Mouse (Mus musculus) CH12.LX (cell line): ENCODE measurements around the gene Tmod1. TPM values are rescaled to one million over a fixed set of nuclear protein-coding genes. Genes with fewer than 3 reads are reported as not detected.
A peak's percentile ranks its signal among the peaks of the same experiment; 100 is the strongest.

ENCODE experiments used
- DNase-seq: peaks from one replicate; pipeline ENCODE4 v3.0.0-alpha.2; 2013; ENCODE audit errors: extremely low read depth
- H3K27ac ChIP-seq: 2 replicates; pipeline ENCODE4 v1.5.1; 2012; ENCODE audit warnings: low read depth, mild to moderate bottlenecking, control low read depth, moderate library complexity; ENCODE audit not compliant: insufficient read depth
- H3K27me3 ChIP-seq: replicated peaks from 2 replicates; pipeline ENCODE3; 2012; ENCODE audit warnings: inconsistent platforms
- H3K36me3 ChIP-seq, 2 experiments: replicated peaks in 1 of 2; 2 replicates each; pipeline versions ENCODE3 to v1.6.1; 2012; ENCODE audit warnings: inconsistent platforms in 1 of 2, low read length in 1 of 2, mild to moderate bottlenecking in 1 of 2, mixed read lengths in 1 of 2, moderate library complexity in 1 of 2; ENCODE audit not compliant: control insufficient read depth in 1 of 2, insufficient read depth in 1 of 2
- H3K4me1 ChIP-seq, 2 experiments: 2 replicates each; pipeline ENCODE4 v1.6.1; 2012; ENCODE audit warnings: inconsistent platforms in 1 of 2, moderate library complexity in 1 of 2; ENCODE audit not compliant: insufficient read depth in 2 of 2, control insufficient read depth in 1 of 2
- H3K4me2 ChIP-seq: 2 replicates; pipeline ENCODE4 v1.6.1; 2012; ENCODE audit warnings: low read depth, mild to moderate bottlenecking, control low read depth; ENCODE audit not compliant: poor library complexity, insufficient read depth, severe bottlenecking
- H3K4me3 ChIP-seq, 3 experiments: fragments of 150-350 bp in 1 of 3; sonication (generic) in 1 of 3; replicated peaks in 1 of 3; 2 replicates each; pipeline versions ENCODE3 to v1.5.1; 2011 to 2012; ENCODE audit warnings: low read depth in 2 of 3, low read length in 2 of 3, mild to moderate bottlenecking in 2 of 3, moderate library complexity in 2 of 3, control low read depth in 1 of 3, improper control_type of control experiment in 1 of 3, inconsistent platforms in 1 of 3, mixed read lengths in 1 of 3; ENCODE audit not compliant: poor library complexity in 1 of 3
- H3K79me2 ChIP-seq: replicated peaks from 2 replicates; pipeline ENCODE4 v1.6.1; 2012; ENCODE audit warnings: mild to moderate bottlenecking, moderate library complexity; ENCODE audit not compliant: control insufficient read depth, poor library complexity, insufficient read depth, severe bottlenecking; ENCODE audit errors: extremely low read depth
- H3K9ac ChIP-seq: 2 replicates; pipeline ENCODE4 v1.6.1; 2012; ENCODE audit warnings: low read depth, mild to moderate bottlenecking, control low read depth, moderate library complexity; ENCODE audit not compliant: insufficient read depth
- H3K9me3 ChIP-seq: replicated peaks from 2 replicates; pipeline ENCODE3; 2012; ENCODE audit warnings: low read length, inconsistent platforms, mixed read lengths
- BHLHE40 ChIP-seq: IDR thresholded peaks from 2 replicates; pipeline ENCODE4 v1.6.1; 2011; ENCODE audit warnings: mild to moderate bottlenecking, low read depth, low read length, improper control_type of control experiment
- CHD1 ChIP-seq: IDR thresholded peaks from 2 replicates; pipeline ENCODE4 v1.6.1; 2012; ENCODE audit warnings: low read depth, low read length, improper control_type of control experiment, inconsistent platforms
- CTCF ChIP-seq, 2 experiments: IDR thresholded peaks in 1 of 2; conservative IDR thresholded peaks in 1 of 2; 2 replicates each; pipeline ENCODE4 v1.5.1; 2011 to 2012; ENCODE audit warnings: low read depth in 2 of 2, low read length in 2 of 2, improper control_type of control experiment in 1 of 2, inconsistent platforms in 1 of 2, mild to moderate bottlenecking in 1 of 2, moderate library complexity in 1 of 2
- ELF1 ChIP-seq: IDR thresholded peaks from 2 replicates; pipeline ENCODE4 v1.6.1; 2014; ENCODE audit warnings: low read depth, mild to moderate bottlenecking, inconsistent platforms, low read length, improper control_type of control experiment
- EP300 ChIP-seq: IDR thresholded peaks from 2 replicates; pipeline ENCODE4 v1.6.1; 2011; ENCODE audit warnings: low read length, improper control_type of control experiment
- ETS1 ChIP-seq: conservative IDR thresholded peaks from 2 replicates; pipeline ENCODE4 v1.6.1; 2012; ENCODE audit warnings: low read depth, mild to moderate bottlenecking, inconsistent platforms, low read length, improper control_type of control experiment, moderate library complexity
- GABPA ChIP-seq: IDR thresholded peaks from 2 replicates; pipeline ENCODE4 v1.6.1; 2012; ENCODE audit warnings: low read depth, low read length, improper control_type of control experiment, inconsistent platforms; ENCODE audit not compliant: insufficient replicate concordance
- HCFC1 ChIP-seq: IDR thresholded peaks from 2 replicates; pipeline ENCODE4 v1.6.1; 2012; ENCODE audit warnings: low read depth, mild to moderate bottlenecking, inconsistent platforms, low read length, improper control_type of control experiment
- IRF4 ChIP-seq: IDR thresholded peaks from 2 replicates; pipeline ENCODE4 v1.6.1; 2014; ENCODE audit warnings: low read depth, mild to moderate bottlenecking, inconsistent platforms, low read length, improper control_type of control experiment
- JUND ChIP-seq: conservative IDR thresholded peaks from 2 replicates; pipeline ENCODE4 v1.6.1; 2011; ENCODE audit warnings: low read depth, low read length, improper control_type of control experiment
- MAZ ChIP-seq: IDR thresholded peaks from 2 replicates; pipeline ENCODE4 v1.6.1; 2012; ENCODE audit warnings: low read depth, mild to moderate bottlenecking, inconsistent platforms, low read length, improper control_type of control experiment, moderate library complexity
- MEF2A ChIP-seq: IDR thresholded peaks from 2 replicates; pipeline ENCODE4 v1.6.1; 2014; ENCODE audit warnings: low read depth, mild to moderate bottlenecking, inconsistent platforms, low read length, improper control_type of control experiment, borderline replicate concordance
- MYC ChIP-seq: IDR thresholded peaks from 2 replicates; pipeline ENCODE4 v1.6.1; 2011; ENCODE audit warnings: low read depth, mild to moderate bottlenecking, improper control_type of control experiment, low read length
- NELFE ChIP-seq: IDR thresholded peaks from 2 replicates; pipeline ENCODE4 v1.6.1; 2011; ENCODE audit warnings: low read depth, low read length, improper control_type of control experiment
- PAX5 ChIP-seq: IDR thresholded peaks from 2 replicates; pipeline ENCODE4 v1.6.1; 2012; ENCODE audit warnings: low read length, inconsistent platforms, mixed read lengths
- POLR2A ChIP-seq: IDR thresholded peaks from 2 replicates; pipeline ENCODE4 v1.6.1; 2011; ENCODE audit warnings: low read depth, mild to moderate bottlenecking, improper control_type of control experiment, low read length
- POLR2AphosphoS2 ChIP-seq: IDR thresholded peaks from 2 replicates; pipeline ENCODE4 v1.6.1; 2011; ENCODE audit warnings: low read depth, low read length, improper control_type of control experiment
- RAD21 ChIP-seq: IDR thresholded peaks from 2 replicates; pipeline ENCODE4 v1.6.1; 2011; ENCODE audit warnings: low read depth, mild to moderate bottlenecking, low read length, improper control_type of control experiment, moderate library complexity
- SIN3A ChIP-seq: IDR thresholded peaks from 2 replicates; pipeline ENCODE4 v1.6.1; 2012; ENCODE audit warnings: low read length, improper control_type of control experiment, inconsistent platforms
- SMC3 ChIP-seq: IDR thresholded peaks from 2 replicates; pipeline ENCODE4 v1.6.1; 2011; ENCODE audit warnings: low read depth, low read length, improper control_type of control experiment
- USF2 ChIP-seq: conservative IDR thresholded peaks from 2 replicates; pipeline ENCODE4 v1.6.1; 2011; ENCODE audit warnings: low read depth, low read length, improper control_type of control experiment
- ZC3H11A ChIP-seq: IDR thresholded peaks from 2 replicates; pipeline ENCODE4 v1.6.1; 2012; ENCODE audit warnings: low read depth, mild to moderate bottlenecking, inconsistent platforms, low read length, improper control_type of control experiment
- ZKSCAN1 ChIP-seq: IDR thresholded peaks from 2 replicates; pipeline ENCODE4 v1.6.1; 2012; ENCODE audit warnings: low read depth, inconsistent platforms, low read length, improper control_type of control experiment, borderline replicate concordance
- ZNF384 ChIP-seq: IDR thresholded peaks from 2 replicates; pipeline ENCODE4 v1.6.1; 2012; ENCODE audit warnings: low read depth, low read length, improper control_type of control experiment, inconsistent platforms
- dilution Hi-C: fragments of 300-500 bp; cut with MboI; formaldehyde crosslinking; loops from 2 replicates; pipeline ENCODE4 v1.14.3; 2020; ENCODE audit warnings: low sequenced_read_pairs; ENCODE audit not compliant: extremely low pct_unique_long_range_greater_than_20kb, extremely low pct_ligation_motif_present
- in situ Hi-C: fragments of 300-500 bp; cut with MboI; formaldehyde crosslinking; loops from 3 replicates; pipeline ENCODE4 v1.14.3; 2019; ENCODE audit warnings: low sequenced_read_pairs, low pct_ligation_motif_present, low pct_unique_long_range_greater_than_20kb, mixed read lengths
- polyA plus RNA-seq: library from polyadenylated mRNA; unstranded; fragments of >175 nt; gene quantifications from 2 replicates; pipeline ENCODE4 v1.2.1, GENCODE M21; 2012; ENCODE audit warnings: low read depth; ENCODE audit not compliant: insufficient read length
- total RNA-seq, 2 experiments: library from RNA; depleted of rRNA; stranded (reverse); fragments of 300-350 nt in 1 of 2; fragments of >200 nt in 1 of 2; gene quantifications; 2 replicates each; pipeline ENCODE4 v1.2.3; 2012 to 2014

Gene Tmod1
- total and polyA plus RNA-seq, 3 experiments: 0.93 to 3.1 (median 2.5) TPM

DNA sequence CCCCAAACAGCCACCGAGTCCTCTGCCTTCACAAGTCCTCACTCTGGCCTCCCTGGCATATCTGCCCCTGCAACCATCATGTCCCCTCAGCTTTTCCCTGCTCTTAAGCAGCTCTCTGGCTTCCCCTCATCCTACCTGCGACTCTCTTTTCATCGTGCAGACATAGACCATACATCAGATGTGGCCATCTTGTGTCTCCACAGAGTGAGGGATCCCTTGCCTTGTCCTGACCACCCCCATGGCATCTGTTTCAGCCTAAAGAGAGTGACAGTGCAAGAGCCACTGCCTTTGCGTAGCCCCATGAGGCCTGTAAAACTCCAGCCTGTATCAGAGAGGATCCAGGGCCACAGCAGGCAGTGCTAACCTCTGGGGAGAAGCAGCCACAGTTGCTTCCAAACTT lies 10.0 kb upstream of the Tmod1 start:
- peak overlapping the region; percentile 53 for H3K27ac ChIP-seq
- H3K9me3 ChIP-seq: no peaks in the 10 kb centered on the region
- dilution Hi-C loops (no loop called here), in situ Hi-C loops (loop anchor here (5.0 kb wide), 1 partner anchor 86 kb away; no protein-coding TSS in a partner anchor)
- TF ChIP-seq MEF2A (no peak), SMC3 (no peak), POLR2A (no peak), SIN3A (no peak)
- no peaks in the 10 kb centered on the region for H3K27me3 ChIP-seq
- no peak overlapping the region for H3K9ac ChIP-seq
- no peak for DNase-seq
- no peaks in the 10 kb centered on the region for H3K79me2 ChIP-seq
- peaks cover 14 to 34% of the 10 kb centered on the region in 2 experiments for H3K4me1 ChIP-seq
- no peaks in the 10 kb centered on the region for H3K36me3 ChIP-seq
- peak overlapping the region in 1 of 3 experiments; percentile 36 for H3K4me3 ChIP-seq
- no peak overlapping the region for H3K4me2 ChIP-seq

- Histone ChIP-seq H3K27me3 (no peaks in the 10 kb centered on the region), H3K9me3 (no peaks in the 10 kb centered on the region), H3K9ac (no peak overlapping the region), H3K4me2 (no peak overlapping the region), H3K27ac (no peak overlapping the region), H3K4me1 (peaks cover 14 to 34% of the 10 kb centered on the region in 2 experiments), H3K36me3 (no peaks in the 10 kb centered on the region), H3K79me2 (no peaks in the 10 kb centered on the region), H3K4me3 (peak overlapping the region in 1 of 3 experiments; percentile 36)
- peak in 1 of 2 experiments; percentile 65; a peak in 2 of 4 replicates for TF ChIP-seq CTCF (conservative IDR thresholded peaks at IDR 0.05 in 1 of 2, IDR thresholded peaks at IDR 0.05 in 1 of 2; ENCODE audit: low read depth in 2 of 2, low read length in 2 of 2)
- peak; percentile 70 for TF ChIP-seq RAD21
- no peak for TF ChIP-seq ZKSCAN1
- TF ChIP-seq SMC3: peak; percentile 48
- dilution Hi-C loops: no loop called here
- in situ Hi-C loops: loop anchor here (5.0 kb wide), 1 partner anchor 87 kb away; no protein-coding TSS in a partner anchor
- no peak for DNase-seq
These were observed 9.2 kb upstream of the Tmod1 start for GRCm38 (mm10) chr4:46029552-46029951.

DNA sequence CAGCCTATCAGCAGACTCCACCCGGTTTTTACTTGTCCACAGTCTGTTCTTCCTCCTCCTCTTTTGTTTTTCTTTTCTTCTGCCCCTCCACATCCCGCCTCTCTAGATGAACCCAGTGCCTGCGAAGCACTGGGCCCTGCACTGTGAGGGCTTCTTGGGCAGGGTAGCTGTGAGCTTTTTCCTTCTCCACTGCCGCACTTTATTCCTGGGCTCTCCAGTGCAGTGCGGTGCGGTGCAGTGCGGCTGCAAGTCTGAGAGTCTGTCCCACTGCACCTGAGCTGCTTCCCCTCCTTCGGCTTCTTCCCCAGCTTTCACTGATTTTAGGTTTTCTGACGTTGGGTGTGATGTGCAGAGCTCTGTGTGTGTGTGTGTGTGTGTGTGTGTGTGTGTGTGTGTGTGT lies 6.3 kb upstream of the Tmod1 start:
- DNase-seq: no peak
- TF ChIP-seq PAX5: no peak
- TF ChIP-seq IRF4: no peak
- no peak for TF ChIP-seq EP300
- TF ChIP-seq POLR2AphosphoS2: no peak
- TF ChIP-seq CHD1: no peak
- no peak for TF ChIP-seq NELFE
- no peak for TF ChIP-seq ZNF384
- no peak for TF ChIP-seq ZC3H11A
- no peak for TF ChIP-seq ELF1
- no peak for TF ChIP-seq USF2
- TF ChIP-seq SMC3: no peak
- no peak for TF ChIP-seq JUND
- TF ChIP-seq MYC: no peak
- no peak for TF ChIP-seq HCFC1
- TF ChIP-seq GABPA: no peak
- no peak for TF ChIP-seq BHLHE40
- TF ChIP-seq POLR2A: no peak
- TF ChIP-seq MAZ: no peak
- no peak for TF ChIP-seq ETS1
- Histone ChIP-seq H3K27me3 (peaks cover 3% of the 10 kb centered on the region), H3K4me3 (no peak overlapping the region), H3K9ac (no peak overlapping the region), H3K36me3 (no peaks in the 10 kb centered on the region), H3K4me1 (peaks cover 14 to 28% of the 10 kb centered on the region in 2 experiments), H3K79me2 (no peaks in the 10 kb centered on the region), H3K27ac (no peak overlapping the region), H3K4me2 (no peak overlapping the region), H3K9me3 (no peaks in the 10 kb centered on the region)
- dilution Hi-C loops (no loop called here), in situ Hi-C loops (no loop called here)
